Mouse (Mus musculus) embryonic facial prominence, embryonic 14.5 days (tissue): ENCODE measurements at regions not wholly inside any gene's neighbourhood (a gene's known extent, or its start where the extent isn't known, plus 50 kb on each side); places are given as distances from the start of the nearest gene placed in this dataset.
A peak's percentile ranks its signal among the peaks of the same experiment; 100 is the strongest.

ENCODE experiments used
- ATAC-seq: fragments of 200-750 bp; cut with Nextera tagmentation; 2 replicates; pipeline ENCODE4 v1.8.0; 2017; ENCODE audit warnings: low read depth, moderate number of reproducible peaks, moderate TSS enrichment
- DNase-seq: peaks from one replicate; pipeline ENCODE4 v3.0.0-alpha.2; 2015; ENCODE audit warnings: low spot score
- H3K27ac ChIP-seq: fragments of 300-500 bp; sonication (generic); replicated peaks from 2 replicates; pipeline ENCODE4 v1.5.1; 2014; ENCODE audit warnings: low read depth, mild to moderate bottlenecking, low read length, moderate library complexity
- H3K27me3 ChIP-seq: fragments of 300-500 bp; sonication (generic); replicated peaks from 2 replicates; pipeline ENCODE4 v1.6.1; 2014; ENCODE audit warnings: low read length; ENCODE audit not compliant: control insufficient read depth, insufficient read depth
- H3K36me3 ChIP-seq: fragments of 300-500 bp; sonication (generic); 2 replicates; pipeline ENCODE4 v1.6.1; 2014; ENCODE audit warnings: low read length, mixed read lengths; ENCODE audit not compliant: control insufficient read depth, insufficient read depth
- H3K4me1 ChIP-seq: fragments of 300-500 bp; sonication (generic); 2 replicates; pipeline ENCODE4 v1.6.1; 2014; ENCODE audit warnings: antibody characterized with exemption, low read length; ENCODE audit not compliant: control insufficient read depth, insufficient read depth
- H3K4me2 ChIP-seq: fragments of 300-500 bp; sonication (generic); 2 replicates; pipeline ENCODE4 v1.6.1; 2014; ENCODE audit warnings: low read depth, mild to moderate bottlenecking, low read length, moderate library complexity, mixed read lengths
- H3K4me3 ChIP-seq: fragments of 300-500 bp; sonication (generic); 2 replicates; pipeline ENCODE4 v1.5.1; 2014; ENCODE audit warnings: low read depth, mild to moderate bottlenecking, low read length
- H3K9ac ChIP-seq: fragments of 300-500 bp; sonication (generic); 2 replicates; pipeline ENCODE4 v1.6.1; 2014; ENCODE audit warnings: low read depth, mild to moderate bottlenecking, low read length, moderate library complexity, mixed read lengths
- H3K9me3 ChIP-seq: fragments of 300-500 bp; sonication (generic); 2 replicates; pipeline ENCODE4 v1.6.1; 2016; ENCODE audit warnings: low read length; ENCODE audit not compliant: control insufficient read depth
- WGBS: fragments of 180-500 bp; shearing (Covaris S2); extraction: QIAGEN DNeasy Blood & Tissue Kit; methylation state at CpG from one replicate; pipeline ENCODE4 v1.1.7; 2014; 5-methylcytosine and 5-hydroxymethylcytosine counted together

DNA sequence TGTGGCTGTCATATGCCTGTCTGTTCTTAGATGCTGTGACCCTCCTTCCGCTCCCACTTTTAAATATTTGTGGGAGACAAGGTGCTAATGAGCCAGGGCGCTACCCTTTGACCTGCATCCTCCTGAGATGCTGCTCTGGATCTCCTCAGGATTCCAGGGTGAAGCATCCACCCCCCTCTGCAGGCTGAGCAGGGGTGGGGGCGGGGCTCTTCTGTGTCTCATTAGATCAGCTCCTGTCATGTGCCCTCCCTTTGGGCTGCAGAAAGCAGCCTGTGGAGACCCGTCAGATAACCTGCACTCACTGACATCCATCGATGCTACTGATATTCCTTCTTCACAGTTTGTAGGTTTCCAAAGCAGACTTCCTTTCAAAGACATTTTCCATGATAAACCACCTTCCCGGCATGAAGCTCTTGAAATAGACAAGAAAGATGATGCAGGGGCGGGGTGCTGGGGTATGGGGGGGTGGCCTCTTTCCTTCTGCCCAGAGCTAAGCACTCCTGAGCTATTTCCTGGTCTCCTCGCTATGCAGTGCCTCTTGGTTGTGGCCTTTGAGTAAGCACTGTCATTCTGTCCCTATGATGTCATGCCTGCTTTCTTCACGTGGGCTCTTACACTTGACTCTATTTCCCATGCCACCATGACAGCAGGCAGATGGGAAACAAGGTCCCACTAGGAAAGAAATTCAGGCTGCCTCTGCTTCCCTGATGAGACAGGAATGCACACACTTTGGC lies 200.4 kb upstream of the Kazn start:
- DNase-seq (no peak), ATAC-seq (peak; percentile 12; the same call in 1 of the 2 replicates)
- WGBS, result 58% methylated on average over 9 of the region's 9 CpGs
- H3K27me3 ChIP-seq, result no peaks in the 10 kb centered on the region
- H3K9me3 ChIP-seq, result no peaks in the 10 kb centered on the region
- H3K27ac ChIP-seq, result no peak overlapping the region
- H3K4me2 ChIP-seq, result no peak overlapping the region
- H3K4me1 ChIP-seq, result peaks cover 10% of the 10 kb centered on the region; the same call in 1 of the 2 replicates
- no peak overlapping the region for H3K9ac ChIP-seq
- no peak overlapping the region for H3K4me3 ChIP-seq
- no peaks in the 10 kb centered on the region for H3K36me3 ChIP-seq

DNA sequence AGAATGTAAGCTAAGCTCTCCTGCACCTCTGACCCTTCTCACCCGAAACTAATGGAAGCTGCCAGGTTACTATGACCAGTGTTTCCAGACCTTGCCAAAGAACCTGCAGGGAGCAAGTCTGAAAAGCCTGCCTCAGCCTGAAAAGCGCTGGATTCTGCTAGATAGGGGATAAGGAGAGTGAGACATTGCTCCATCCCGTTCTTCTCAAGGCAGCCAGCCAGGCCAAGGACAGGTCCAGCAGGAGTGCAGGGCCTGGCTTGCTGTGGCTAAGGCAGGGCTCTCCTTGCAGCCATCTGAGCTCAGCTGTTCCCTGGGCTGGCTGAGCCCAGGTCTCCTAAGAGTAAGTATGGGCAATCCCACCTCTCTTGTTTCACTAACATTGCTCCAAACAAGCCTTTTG lies 185.4 kb upstream of the Kazn start:
- no peaks in the 10 kb centered on the region for H3K36me3 ChIP-seq
- DNase-seq (no peak), ATAC-seq (no peak)
- no peaks in the 10 kb centered on the region for H3K4me1 ChIP-seq
- H3K4me3 ChIP-seq, result no peak overlapping the region
- H3K9ac ChIP-seq, result no peak overlapping the region
- WGBS, result 80% methylated on average over 3 of the region's 3 CpGs
- H3K27me3 ChIP-seq, result no peaks in the 10 kb centered on the region
- H3K9me3 ChIP-seq, result no peaks in the 10 kb centered on the region
- H3K4me2 ChIP-seq, result no peak overlapping the region
- no peak overlapping the region for H3K27ac ChIP-seq

DNA sequence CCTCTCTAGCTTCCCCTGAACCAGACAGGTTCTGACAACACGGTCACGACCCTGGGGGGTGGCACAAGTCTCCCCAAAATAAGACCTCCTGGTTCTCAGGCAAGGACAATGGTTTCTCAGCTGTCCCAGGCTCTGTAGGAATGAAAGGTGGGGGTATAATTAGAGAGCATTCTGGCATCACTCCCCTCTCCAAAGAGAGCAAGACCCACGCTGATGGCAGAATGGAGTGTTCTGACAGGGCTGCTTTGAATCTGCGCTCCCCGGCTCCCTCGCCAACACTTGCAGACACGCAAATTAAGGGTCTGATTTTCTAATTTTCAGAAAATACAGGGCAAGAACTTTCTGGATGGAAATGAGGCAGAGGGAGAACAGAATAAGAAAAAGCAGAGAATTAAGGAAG lies 181.2 kb upstream of the Kazn start:
- Histone ChIP-seq H3K9ac (no peak overlapping the region), H3K4me3 (no peak overlapping the region), H3K9me3 (no peaks in the 10 kb centered on the region), H3K4me1 (no peaks in the 10 kb centered on the region), H3K36me3 (no peaks in the 10 kb centered on the region), H3K4me2 (no peak overlapping the region), H3K27ac (no peak overlapping the region), H3K27me3 (no peaks in the 10 kb centered on the region)
- ATAC-seq (no peak), DNase-seq (no peak)
- 57% methylated on average over 7 of the region's 7 CpGs for WGBS

DNA sequence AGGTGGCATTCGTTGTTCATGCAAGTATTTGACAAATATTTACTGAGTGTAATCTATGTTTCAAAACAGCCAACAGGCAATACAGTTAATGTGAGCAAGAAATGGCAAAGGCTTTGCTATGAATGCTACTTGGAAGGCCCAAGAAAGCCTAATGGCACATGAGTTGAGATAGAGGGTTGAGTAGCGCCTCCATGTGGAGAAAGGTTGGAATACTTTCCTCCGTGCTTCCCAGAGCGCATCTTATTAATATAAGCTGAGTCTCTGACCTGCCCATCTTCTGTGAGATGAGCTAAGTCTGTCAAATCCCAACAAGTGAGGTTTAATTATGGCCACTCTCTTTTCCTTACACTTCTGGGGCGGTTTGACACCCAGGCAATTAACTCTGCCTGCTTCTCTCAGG lies 175.7 kb upstream of the Kazn start:
- no peak for ATAC-seq

DNA sequence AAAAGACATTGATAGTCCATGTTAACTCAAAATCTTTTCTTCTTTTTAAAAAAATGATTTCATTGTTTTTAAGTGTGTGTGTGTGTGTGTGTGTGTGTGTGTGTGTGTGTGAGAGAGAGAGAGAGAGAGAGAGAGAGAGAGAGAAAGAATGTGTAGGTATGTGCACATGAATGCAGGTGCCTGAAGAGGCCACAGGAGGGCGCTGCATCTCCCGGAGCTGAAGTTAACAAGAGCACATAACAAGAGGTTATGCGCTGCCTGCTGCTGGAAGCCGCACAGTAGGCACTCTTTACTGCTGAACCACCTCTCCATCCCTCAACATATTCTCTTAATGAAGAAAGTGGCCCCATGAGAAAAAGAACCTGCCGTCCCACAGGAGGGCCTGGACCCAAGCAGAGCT lies 172.6 kb upstream of the Kazn start:
- Histone ChIP-seq H3K4me1 (no peaks in the 10 kb centered on the region), H3K4me2 (no peak overlapping the region), H3K9me3 (no peaks in the 10 kb centered on the region), H3K9ac (no peak overlapping the region), H3K27me3 (no peaks in the 10 kb centered on the region), H3K27ac (no peak overlapping the region), H3K4me3 (no peak overlapping the region), H3K36me3 (no peaks in the 10 kb centered on the region)
- DNase-seq (no peak), ATAC-seq (no peak)
- WGBS, result 94% methylated on average over 5 of the region's 5 CpGs

More for the DNA sequence above, 175.7 kb upstream of the Kazn start:
- WGBS, result 70% methylated on average over 5 of the region's 5 CpGs
- H3K4me2 ChIP-seq, result no peak overlapping the region
- H3K36me3 ChIP-seq, result no peaks in the 10 kb centered on the region
- no peak overlapping the region for H3K9ac ChIP-seq
- H3K27ac ChIP-seq, result no peak overlapping the region
- no peak overlapping the region for H3K4me3 ChIP-seq
- no peak for DNase-seq
- no peaks in the 10 kb centered on the region for H3K27me3 ChIP-seq
- no peaks in the 10 kb centered on the region for H3K9me3 ChIP-seq
- H3K4me1 ChIP-seq, result no peaks in the 10 kb centered on the region

DNA sequence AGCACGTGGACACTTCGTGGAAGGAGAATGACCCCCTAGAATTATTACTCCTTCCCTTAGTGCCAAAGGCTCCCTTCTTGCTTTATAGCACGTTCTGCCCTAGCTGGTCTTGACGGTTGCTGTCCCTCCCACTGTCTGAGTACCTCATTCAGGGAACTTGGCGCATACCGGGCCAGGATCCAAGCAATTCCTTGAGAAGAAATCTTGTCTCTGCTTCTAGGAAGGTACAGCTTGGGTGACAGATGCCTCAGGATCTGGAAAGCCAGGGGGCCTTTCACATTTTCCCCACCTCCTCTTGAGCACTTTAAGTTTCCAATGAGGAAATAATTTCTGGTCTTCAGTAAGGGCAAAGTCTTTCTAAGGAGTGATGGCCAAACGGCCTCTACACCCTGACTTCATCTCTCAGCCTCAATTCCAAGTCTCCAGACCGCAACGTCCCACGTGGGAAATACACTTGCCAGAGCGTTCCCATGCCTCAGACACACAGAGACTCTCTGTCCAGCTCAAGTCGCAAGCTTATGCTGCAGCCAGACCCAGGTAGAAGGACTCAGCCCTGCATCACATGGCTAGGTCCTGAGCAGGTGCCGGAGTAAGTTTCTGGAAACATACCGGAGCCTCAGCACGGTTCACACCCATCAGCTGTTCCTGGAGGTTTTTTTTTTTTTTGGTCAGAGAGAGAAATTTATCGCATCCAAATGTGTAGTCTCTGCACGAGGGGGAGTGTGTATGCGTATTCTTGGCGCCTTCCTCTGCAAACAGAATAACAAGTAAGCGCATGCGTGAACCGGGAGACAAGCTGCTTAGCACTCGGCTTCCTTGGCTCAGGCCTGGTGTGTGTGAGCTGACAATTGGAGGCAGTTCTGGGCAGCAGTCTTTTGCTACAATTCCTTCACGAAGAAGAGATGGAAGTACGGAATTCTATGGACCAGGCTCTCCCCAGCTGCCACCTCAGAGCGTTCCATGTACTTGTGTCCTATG lies 171.7 kb upstream of the Kazn start:
- Histone ChIP-seq H3K9ac (no peak overlapping the region), H3K27me3 (no peaks in the 10 kb centered on the region), H3K27ac (no peak overlapping the region), H3K9me3 (no peaks in the 10 kb centered on the region), H3K36me3 (no peaks in the 10 kb centered on the region), H3K4me1 (no peaks in the 10 kb centered on the region), H3K4me3 (no peak overlapping the region), H3K4me2 (no peak overlapping the region)
- 72% methylated on average over 26 of the region's 26 CpGs for WGBS
- ATAC-seq, result no peak
- DNase-seq, result peak; percentile 79

DNA sequence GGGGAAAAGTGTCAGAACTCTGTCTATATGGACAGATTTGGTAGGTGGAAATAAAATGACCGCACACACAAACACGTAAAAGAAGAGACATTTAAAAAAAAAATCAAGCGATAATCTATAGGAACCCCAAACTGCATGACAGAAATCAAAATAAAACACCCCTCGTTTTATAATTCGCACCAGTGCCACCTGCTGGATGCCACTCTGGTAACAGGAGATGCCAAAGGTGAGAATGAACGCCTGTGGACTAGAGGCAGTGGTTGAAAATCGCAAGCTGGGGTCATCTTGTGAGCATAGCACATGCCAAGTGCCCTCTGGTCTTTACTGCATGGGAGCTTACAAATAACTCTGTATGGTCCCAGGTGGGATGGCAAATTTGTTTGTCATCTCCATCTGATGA lies 158.7 kb upstream of the Kazn start:
- 69% methylated on average over 7 of the region's 7 CpGs for WGBS
- ATAC-seq, result no peak
- no peaks in the 10 kb centered on the region for H3K4me1 ChIP-seq
- DNase-seq, result no peak
- no peak overlapping the region for H3K27ac ChIP-seq
- no peaks in the 10 kb centered on the region for H3K27me3 ChIP-seq
- H3K4me3 ChIP-seq, result no peak overlapping the region
- H3K9me3 ChIP-seq, result peaks cover 5% of the 10 kb centered on the region; the same call in 1 of the 2 replicates
- H3K4me2 ChIP-seq, result no peak overlapping the region
- H3K36me3 ChIP-seq, result no peaks in the 10 kb centered on the region
- no peak overlapping the region for H3K9ac ChIP-seq

DNA sequence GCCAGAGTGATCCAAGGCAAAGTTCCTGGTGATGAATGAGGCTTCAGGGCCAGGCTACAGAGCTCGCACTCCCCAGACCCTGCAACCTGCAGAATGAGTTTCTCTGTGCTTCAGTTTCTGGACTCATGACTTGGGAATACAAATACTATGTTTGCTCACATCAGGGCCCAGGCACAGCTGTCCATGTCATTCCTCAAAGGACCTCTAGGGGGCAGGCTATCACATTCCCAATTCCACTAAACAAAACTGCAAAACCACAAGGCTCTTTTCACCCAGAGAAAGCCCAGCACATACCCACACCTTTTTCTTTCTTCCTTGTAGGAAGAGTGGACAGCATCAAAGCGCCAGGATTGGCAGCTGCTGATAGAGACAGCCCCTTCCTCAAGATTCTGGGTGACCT lies 153.7 kb upstream of the Kazn start:
- WGBS, result 59% methylated on average over 2 of the region's 2 CpGs
- no peak for ATAC-seq

More for the DNA sequence above, 153.7 kb upstream of the Kazn start:
- DNase-seq, result no peak
- no peak overlapping the region for H3K4me3 ChIP-seq
- no peak overlapping the region for H3K27ac ChIP-seq
- H3K4me1 ChIP-seq, result no peaks in the 10 kb centered on the region
- H3K9ac ChIP-seq, result no peak overlapping the region
- H3K27me3 ChIP-seq, result no peaks in the 10 kb centered on the region
- H3K36me3 ChIP-seq, result no peaks in the 10 kb centered on the region
- no peaks in the 10 kb centered on the region for H3K9me3 ChIP-seq
- no peak overlapping the region for H3K4me2 ChIP-seq
